ENCODE assay signal across 8 mouse cellular contexts in genomic region chr4:148164002-148164439, GRCm38 (mm10). TPM values are rescaled to one million over a fixed set of nuclear protein-coding genes. Genes with fewer than 3 reads are reported as not detected.
DNase-seq lines count a peak whose midpoint lies in the region; ATAC-seq lines count a peak whose summit lies in the region.

No protein-coding gene starts in this region.

- no peak overlapping the region for H3K27ac ChIP-seq in intestine, embryonic 15.5 days

- H3K4me1 ChIP-seq in intestine, embryonic 15.5 days (replicated peaks) = peaks cover 33% of the 10 kb centered on the region

- intact Hi-C loops in left cerebral cortex, postnatal 36 days (cut with DNase I) = loop anchor here (2.0 kb wide), 1 partner anchor 49 kb away; no protein-coding TSS in a partner anchor

- H3K9ac ChIP-seq in intestine, embryonic 15.5 days = no peak overlapping the region

- H3K27me3 ChIP-seq in intestine, embryonic 15.5 days (replicated peaks) = peaks cover 76% of the 10 kb centered on the region

- peak overlapping the region; percentile 30 for H3K4me3 ChIP-seq in intestine, embryonic 15.5 days (replicated peaks)

- ATAC-seq in intestine, embryonic 15.5 days = peak; percentile 50

- DNase-seq in ZHBTc4 (ENCODE audit: low read depth, low spot score) = peak; percentile 84
- DNase-seq in embryo, embryonic 10.5 days (ENCODE audit: low spot score) = peak; percentile 83
- DNase-seq in gastrocnemius, postnatal 4 days (ENCODE audit: low spot score in 2 of 2) = peak; percentile 49 to 61
- peak; percentile 80 to 82 for DNase-seq in left cerebral cortex, postnatal 36 days (ENCODE audit: low spot score in 2 of 2)
- peak; percentile 79 for DNase-seq in mesoderm, embryonic 11.5 days (ENCODE audit: low read depth, low spot score)
- DNase-seq in right cerebral cortex, postnatal 25 days = peak; percentile 83
- peak; percentile 66 to 69 for DNase-seq in urinary bladder, postnatal 4 days (ENCODE audit: low spot score in 2 of 2)

- WGBS in intestine, embryonic 15.5 days = 1% methylated on average over 29 of the region's 29 CpGs

- peak overlapping the region; percentile 61 for H3K4me2 ChIP-seq in intestine, embryonic 15.5 days (replicated peaks)

- H3K36me3 ChIP-seq in intestine, embryonic 15.5 days = no peaks in the 10 kb centered on the region

- H3K9me3 ChIP-seq in intestine, embryonic 15.5 days = no peaks in the 10 kb centered on the region

RNA-seq across cellular contexts. Expression of gene Fbxo2, which starts 3.6 kb away (rescaled TPM):
- total RNA-seq in gastrocnemius, postnatal 4 days (2021) = not detected
- polyA plus RNA-seq in intestine, embryonic 15.5 days (2015; fragmentation: Nextera tagmentation; extraction: Ambion mirVana) = 0.51 and 0.58 TPM in 2 replicates
- total RNA-seq in left cerebral cortex, postnatal 36 days (2021) = 100 to 1,000 TPM in 1 of 2 experiments, 10 to 100 TPM in 1; 96.6 to 113 TPM

RNA-seq across cellular contexts. Expression of gene Fbxo44, which starts 3.7 kb away (rescaled TPM):
- 1 to 10 TPM in 1 of 2 experiments, under 1 TPM in 1; 0.91 to 1.3 TPM for total RNA-seq in gastrocnemius, postnatal 4 days (2021)
- 6.8 and 7.2 TPM in 2 replicates for polyA plus RNA-seq in intestine, embryonic 15.5 days (2015; fragmentation: Nextera tagmentation; extraction: Ambion mirVana)
- 100 to 1,000 TPM; 143 to 156 TPM for total RNA-seq in left cerebral cortex, postnatal 36 days (2021)

RNA-seq across cellular contexts. Expression of gene Fbxo6, which starts 12.1 kb away (rescaled TPM):
- 10 to 100 TPM; 19.2 to 21.4 TPM for total RNA-seq in gastrocnemius, postnatal 4 days (2021)
- 16.0 and 17.9 TPM in 2 replicates for polyA plus RNA-seq in intestine, embryonic 15.5 days (2015; fragmentation: Nextera tagmentation; extraction: Ambion mirVana)
- 10 to 100 TPM; 26.8 to 33.5 TPM for total RNA-seq in left cerebral cortex, postnatal 36 days (2021)

RNA-seq across cellular contexts. Expression of gene Draxin, which starts 33.5 kb away (rescaled TPM):
- total RNA-seq in gastrocnemius, postnatal 4 days (2021) = under 1 TPM; 0.39 to 0.44 TPM
- 0.15 and 0.24 TPM in 2 replicates for polyA plus RNA-seq in intestine, embryonic 15.5 days (2015; fragmentation: Nextera tagmentation; extraction: Ambion mirVana)
- total RNA-seq in left cerebral cortex, postnatal 36 days (2021) = under 1 TPM; 0.43 to 0.47 TPM

RNA-seq across cellular contexts. Expression of gene Mad2l2, which starts 33.8 kb away (rescaled TPM):
- total RNA-seq in gastrocnemius, postnatal 4 days (2021) = 10 to 100 TPM; 19.0 to 20.4 TPM
- 32.9 and 33.9 TPM in 2 replicates for polyA plus RNA-seq in intestine, embryonic 15.5 days (2015; fragmentation: Nextera tagmentation; extraction: Ambion mirVana)
- 10 to 100 TPM; 14.7 to 15.2 TPM for total RNA-seq in left cerebral cortex, postnatal 36 days (2021)

Comparison
In these comparisons a context has a peak if more than half of its experiments do, and no peak if none do; other contexts are left out.
1. RNA of gene Fbxo2, which starts 3.6 kb away (total RNA-seq): 96.6 to 113 TPM in left cerebral cortex, postnatal 36 days; not detected in gastrocnemius, postnatal 4 days; every median in the first group is over 10 times any median in the second.
2. RNA of gene Fbxo44, which starts 3.7 kb away (total RNA-seq): 143 to 156 TPM in left cerebral cortex, postnatal 36 days; 0.91 to 1.3 TPM in gastrocnemius, postnatal 4 days; every median in the first group is over 10 times any median in the second.
3. Peak in every context shown above with its lines, with median percentiles within 50 percentile points of each other: DNase-seq.